Mouse (Mus musculus) left cerebral cortex, postnatal 25 days (tissue): Measurements from ENCODE around the gene Cd248. TPM values are rescaled to one million over a fixed set of nuclear protein-coding genes. Genes with fewer than 3 reads are reported as not detected.
A peak's percentile ranks its signal among the peaks of the same experiment; 100 is the strongest.

ENCODE experiments used
- DNase-seq, 2 experiments: peaks; one replicate each; pipeline ENCODE4 v3.0.0; 2022; ENCODE audit warnings: low spot score in 2 of 2, mixed read lengths in 1 of 2
- intact Hi-C: fragments of 180-260 bp; cut with DNase I; formaldehyde crosslinking; loops from one replicate; pipeline ENCODE4 v1.15.1; 2025
- total RNA-seq, 2 experiments: library from RNA; stranded (reverse); gene quantifications; 2 replicates each; pipeline ENCODE4 v1.2.3; 2021

The Cd248 gene
- total RNA-seq, 2 experiments from 2014 or later, result 4.6 to 5.4 TPM

GRCm38 (mm10) chr19:5094746-5095417 is 27.0 kb downstream of the Cd248 start:
- no peak for DNase-seq
- intact Hi-C loops, result loop anchor here (1.0 to 5.0 kb wide), 2 partner anchors 42 to 56 kb away; no protein-coding TSS in a partner anchor

DNA sequence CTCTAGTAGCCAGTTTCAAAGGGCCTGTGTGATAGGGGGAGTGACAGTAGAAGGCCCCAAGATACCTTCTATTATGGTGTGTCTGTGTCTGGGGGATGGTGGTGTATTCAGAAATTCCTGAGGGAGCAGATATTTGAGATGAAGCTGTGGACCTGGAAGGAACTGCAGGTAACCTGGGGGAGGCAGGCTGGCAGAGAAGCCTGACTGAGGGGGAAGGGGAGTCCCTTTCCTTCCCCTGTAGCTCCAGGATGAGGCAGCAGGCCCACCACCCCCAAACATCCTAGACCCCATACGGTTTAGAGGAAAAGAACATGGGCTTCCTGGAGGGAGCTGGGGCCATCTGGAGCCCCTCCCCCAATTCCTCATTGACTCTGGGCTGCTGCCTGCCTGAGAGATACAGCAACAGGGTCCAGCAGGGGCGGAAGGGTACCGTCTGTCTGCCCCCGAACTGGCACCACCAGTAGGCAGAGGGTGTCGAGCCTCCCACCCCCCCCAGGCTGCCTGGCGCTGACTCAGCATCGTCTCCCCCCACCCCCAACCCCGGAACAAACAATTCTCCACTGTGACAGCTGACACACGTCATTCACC is 28.1 kb downstream of the Cd248 start:
- intact Hi-C loops, result loop anchor here (5.0 kb wide), 1 partner anchor 41 kb away; no protein-coding TSS in a partner anchor
- no peak for DNase-seq

- intact Hi-C loops, result loop anchor here (5.0 kb wide), 1 partner anchor 40 kb away; no protein-coding TSS in a partner anchor
- no peak for DNase-seq
Observed at GRCm38 (mm10) chr19:5097521-5098362, 29.9 kb downstream of the Cd248 start.

DNA sequence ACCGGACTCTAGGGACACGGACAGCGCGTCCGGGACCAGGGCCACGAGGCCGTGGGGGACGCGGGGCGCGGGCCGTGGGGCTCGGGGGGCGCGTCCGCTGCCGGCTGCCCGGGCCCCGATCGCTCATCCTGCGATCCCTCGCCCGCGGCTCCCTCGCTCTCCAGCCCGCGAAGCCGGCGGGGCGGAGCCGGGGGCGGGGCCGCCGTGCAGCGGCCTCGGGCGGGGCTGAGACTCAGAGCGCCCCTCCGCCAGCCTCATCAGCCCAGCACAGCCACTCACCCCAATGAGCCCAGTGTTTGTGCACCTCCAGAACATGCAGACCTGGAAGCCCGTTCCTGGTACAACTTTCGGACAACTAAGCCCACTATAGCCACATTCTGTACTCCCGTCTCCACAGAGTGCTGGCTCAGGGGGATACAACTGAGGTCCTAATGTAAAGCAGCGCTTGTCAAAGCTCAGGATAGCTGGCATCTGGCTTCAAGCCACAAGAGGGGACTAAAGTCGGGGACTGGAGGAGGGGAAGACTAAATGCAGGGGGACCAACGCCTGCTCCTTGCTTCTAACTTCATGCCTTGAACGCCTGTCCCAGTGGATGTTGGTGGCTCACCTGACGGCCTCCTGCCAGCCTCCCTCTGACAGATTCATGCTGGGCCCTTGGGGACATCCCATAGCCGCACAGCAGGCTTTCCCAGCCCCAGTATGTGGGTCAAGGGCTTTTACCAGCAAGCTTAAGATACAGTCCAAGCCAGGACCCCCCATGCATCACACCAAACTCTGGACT is 30.7 kb downstream of the Cd248 start, which contains the start of gene Cnih2:
Gene Cnih2 (minus strand): TSS at position 159 of the 781 bp plus-strand sequence.
- DNase-seq, result peak; percentile 75 to 81
- intact Hi-C loops, result loop anchor here (5.0 kb wide), 1 partner anchor 39 kb away; no protein-coding TSS in a partner anchor

- intact Hi-C loops, result no loop called here
- peak in 1 of 2 experiments; percentile 23 for DNase-seq
Observed at GRCm38 (mm10) chr19:5106074-5106473, 38.2 kb downstream of the Cd248 start.

GRCm38 (mm10) chr19:5106731-5107191 is 38.9 kb downstream of the Cd248 start, which contains the start of gene Rab1b:
Rab1b (minus strand) TSS chr19:5107072.
- peak; percentile 99 for DNase-seq
- intact Hi-C loops, result no loop called here

GRCm38 (mm10) chr19:5107556-5108270 is 39.8 kb downstream of the Cd248 start:
- no peak for DNase-seq
- intact Hi-C loops, result no loop called here

GRCm38 (mm10) chr19:5108271-5108575 is 40.3 kb downstream of the Cd248 start:
- intact Hi-C loops, result no loop called here
- no peak for DNase-seq

DNA sequence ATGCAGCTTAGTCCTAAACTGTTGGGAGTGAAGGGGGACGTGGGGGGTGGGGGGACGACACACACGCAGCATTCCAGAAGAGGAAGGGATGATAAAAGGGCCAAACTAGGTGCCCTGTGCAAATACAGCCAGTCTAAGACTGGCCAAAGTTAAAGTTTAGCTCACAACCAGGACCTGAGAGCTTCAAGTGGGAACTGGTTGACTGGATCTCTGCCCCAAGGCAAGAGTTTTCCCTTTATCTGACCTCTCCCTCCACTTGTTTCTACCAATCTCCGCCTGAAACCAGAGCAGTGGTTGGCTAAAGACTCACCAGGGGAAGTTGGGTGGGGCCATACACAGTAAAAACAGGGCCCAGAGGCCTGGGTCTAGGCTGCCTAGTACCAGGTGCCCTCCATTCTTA is 40.8 kb downstream of the Cd248 start:
- intact Hi-C loops, result no loop called here
- no peak for DNase-seq

- DNase-seq, result no peak
- intact Hi-C loops, result no loop called here
Observed at GRCm38 (mm10) chr19:5109659-5110453, 42.0 kb downstream of the Cd248 start.

GRCm38 (mm10) chr19:5113783-5114182 is 45.9 kb downstream of the Cd248 start:
- intact Hi-C loops, result no loop called here
- peak; percentile 44 to 75 for DNase-seq

GRCm38 (mm10) chr19:5117494-5118383 is 49.9 kb downstream of the Cd248 start:
- DNase-seq, result peak; percentile 90 to 92
- intact Hi-C loops, result loop anchor here (2.0 kb wide), 2 partner anchors 21 to 33 kb away; no protein-coding TSS in a partner anchor

DNA sequence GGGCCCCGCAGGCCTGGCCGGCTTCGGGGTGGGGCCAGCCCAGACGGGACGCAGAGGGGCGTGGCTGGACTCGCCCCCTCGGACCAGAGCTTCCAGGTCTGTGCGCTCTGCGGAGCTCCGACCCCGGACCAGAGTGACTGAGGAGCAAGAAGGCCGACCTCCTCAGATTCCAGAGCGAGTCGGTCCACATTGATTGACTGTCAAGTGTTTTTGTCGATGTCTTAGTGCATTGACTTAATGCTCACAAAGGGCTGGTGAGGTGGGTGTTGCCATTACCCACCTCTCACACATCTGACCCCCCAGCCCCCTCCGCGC is 50.5 kb downstream of the Cd248 start, which contains the start of gene Klc2:
Gene Klc2 (minus strand): TSS at position 177 of the 315 bp plus-strand sequence.
- DNase-seq, result no peak
- intact Hi-C loops, result loop anchor here (2.0 kb wide), 1 partner anchor 32 kb away; no protein-coding TSS in a partner anchor
